Mouse (Mus musculus) lung, postnatal 4 days (tissue): ENCODE measurements at regions not wholly inside any gene's neighbourhood (a gene's known extent, or its start where the extent isn't known, plus 50 kb on each side); places are given as distances from the start of the nearest gene placed in this dataset.
A peak's percentile ranks its signal among the peaks of the same experiment; 100 is the strongest.
"Not testable (repeated sequence)": the region's sequence is repeated elsewhere in the genome, so short reads cannot be mapped to it uniquely, and the experiment has no call there.

Experiments
- DNase-seq, 2 experiments: peaks; one replicate each; pipeline ENCODE4 v3.0.0; 2021

DNA sequence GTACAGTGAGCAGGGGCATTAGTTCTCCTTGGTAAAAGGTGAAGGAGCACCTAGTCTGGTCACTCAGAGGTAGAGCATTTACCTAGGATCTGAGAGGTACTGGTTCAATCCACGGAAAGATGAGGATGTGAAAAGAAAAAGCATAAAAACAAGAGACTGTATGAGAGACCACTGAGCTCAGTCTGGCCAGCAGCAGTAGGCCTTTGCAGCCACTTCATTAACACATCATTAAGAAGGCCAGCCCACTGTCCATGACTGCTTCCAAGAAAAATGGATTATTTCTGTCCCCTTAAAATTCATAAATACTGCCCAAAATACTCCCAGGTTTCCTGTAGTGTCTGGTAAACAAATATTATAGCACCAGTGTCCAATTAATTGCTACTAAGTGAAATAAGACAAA, 499.3 kb upstream of the 4930578C19Rik start:
- peak in 1 of 2 experiments; percentile 22 for DNase-seq

- DNase-seq = no peak
Measured at GRCm38 (mm10) chrX:18942612-18943011, 481.4 kb upstream of the 4930578C19Rik start.

GRCm38 (mm10) chrX:18933340-18933739, 472.1 kb upstream of the 4930578C19Rik start:
- no peak for DNase-seq

DNA sequence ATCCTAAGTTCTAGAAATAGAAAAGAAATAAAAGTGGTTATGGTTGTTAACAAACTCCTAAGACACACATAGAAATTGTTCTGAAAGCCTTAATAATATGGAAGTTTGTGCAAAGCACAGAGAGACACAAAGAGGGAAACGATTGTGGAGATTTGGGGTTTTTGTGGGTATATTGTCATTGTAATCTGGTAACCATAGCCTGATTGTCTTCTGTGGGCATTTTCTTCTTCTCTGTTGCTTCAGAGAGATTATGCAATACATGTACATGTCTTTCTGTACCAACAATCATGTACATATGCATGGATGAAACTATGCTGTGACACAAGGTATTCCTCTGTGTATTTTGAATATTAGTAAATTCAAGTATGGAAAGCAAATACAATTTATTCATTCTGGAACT, 461.9 kb upstream of the 4930578C19Rik start:
- DNase-seq = no peak

DNA sequence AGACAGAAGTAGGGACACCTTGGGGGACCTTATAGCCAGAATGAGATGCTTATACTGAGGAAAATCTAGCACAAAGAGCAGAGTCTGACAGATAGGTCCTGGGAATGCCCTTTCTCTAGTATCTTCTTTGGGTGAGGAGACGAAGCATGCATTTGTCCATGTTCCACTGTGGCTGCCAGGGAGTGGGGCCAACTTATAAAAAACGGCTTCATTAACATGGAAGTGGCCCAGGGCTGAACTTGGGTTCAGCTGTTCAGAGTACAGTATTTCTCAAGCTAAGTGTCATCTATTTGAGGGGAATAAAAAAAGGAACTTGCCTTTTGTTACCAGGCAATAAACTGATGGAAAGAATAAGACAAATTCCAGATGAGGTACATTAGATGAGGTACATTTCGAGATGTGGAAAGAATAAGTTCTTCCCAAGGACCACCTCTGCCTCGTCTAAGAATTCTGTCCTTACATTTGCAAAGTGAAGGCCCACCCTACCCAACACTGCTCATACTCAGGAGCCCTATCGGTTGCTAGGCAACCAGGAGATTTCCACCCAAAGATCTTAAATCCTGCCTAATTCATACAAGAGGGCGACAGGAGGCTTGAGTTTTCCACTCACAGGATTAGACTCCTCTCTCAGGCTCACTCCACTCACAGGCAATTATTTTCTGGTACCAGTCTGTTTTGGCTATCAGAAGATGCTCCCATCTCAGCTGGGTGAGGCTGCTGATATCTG, 460.3 kb upstream of the 4930578C19Rik start:
- DNase-seq = peak in 1 of 2 experiments; percentile 26

DNA sequence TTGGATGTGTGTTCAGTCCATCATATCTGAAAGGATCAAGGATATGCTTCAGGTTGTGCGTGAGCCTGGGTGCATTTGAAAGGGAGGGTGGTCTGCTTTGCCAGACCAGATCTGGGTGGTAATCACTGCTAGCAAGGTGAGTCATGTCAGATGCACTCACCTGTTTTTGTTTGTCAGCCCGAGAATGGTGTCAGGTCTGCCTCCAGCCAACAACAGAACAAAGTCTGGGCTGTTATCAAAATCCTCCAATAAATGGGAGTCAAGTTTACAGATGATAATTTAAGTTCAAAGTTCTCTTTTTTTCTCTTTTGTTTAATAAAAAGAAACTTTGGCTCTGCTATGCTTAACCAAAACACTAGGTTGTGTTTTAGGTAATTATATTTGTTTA, 421.6 kb upstream of the 4930578C19Rik start:
- DNase-seq = no peak

DNA sequence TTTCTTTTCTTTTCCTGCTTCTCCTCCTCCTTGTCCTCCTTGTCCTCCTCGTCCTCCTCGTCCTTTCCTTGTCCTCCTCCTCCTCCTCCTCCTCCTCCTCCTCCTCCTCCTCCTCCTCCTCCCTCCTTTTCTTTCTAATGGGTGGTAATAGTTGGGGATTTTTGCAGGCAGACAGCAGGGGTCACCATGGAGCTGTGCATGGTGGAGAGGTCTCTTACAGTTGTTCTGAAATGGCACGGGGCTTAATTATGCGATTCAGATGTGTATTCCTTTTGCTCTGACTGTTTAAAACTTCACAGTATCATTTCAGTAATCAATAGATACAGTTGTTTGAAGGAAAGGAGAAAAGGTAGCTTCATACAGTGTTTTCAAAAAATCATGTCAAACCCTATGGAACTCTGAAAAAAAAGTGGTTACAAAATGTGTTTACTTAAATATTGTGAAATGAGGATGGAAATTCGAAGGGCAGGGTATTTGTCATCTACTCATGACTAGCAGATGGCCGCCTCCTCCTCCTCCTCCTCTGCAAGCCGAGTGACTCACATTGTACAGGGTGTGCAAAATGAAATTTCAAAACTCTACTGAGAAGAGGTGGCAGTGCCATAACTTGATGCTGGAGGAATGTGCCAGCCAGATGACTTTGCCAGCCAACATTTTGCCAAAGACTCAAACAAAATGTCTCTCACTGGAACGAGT, 421.0 kb upstream of the 4930578C19Rik start:
- DNase-seq = peak; percentile 52 to 58

GRCm38 (mm10) chrX:18875734-18876133, 414.5 kb upstream of the 4930578C19Rik start:
- no peak for DNase-seq

DNA sequence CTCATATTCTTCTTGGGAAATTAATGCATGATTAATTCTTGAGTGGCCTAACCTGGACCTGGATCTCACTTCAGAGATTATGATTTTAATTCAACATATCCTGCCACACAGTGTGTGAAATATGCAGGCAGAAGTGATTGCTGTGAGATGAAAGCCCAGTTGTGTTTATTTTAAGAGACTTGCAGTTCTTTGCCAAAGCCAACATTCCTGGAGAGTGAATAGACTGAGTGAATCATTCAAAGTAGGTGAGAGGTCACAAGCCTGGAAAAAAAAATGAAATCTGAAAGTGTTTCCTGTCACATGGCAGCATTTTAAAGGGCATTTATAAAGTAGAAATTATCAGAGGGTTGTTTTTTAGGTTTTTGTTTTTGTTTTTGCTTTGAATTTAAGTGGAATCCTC, 412.9 kb upstream of the 4930578C19Rik start:
- DNase-seq = no peak

DNA sequence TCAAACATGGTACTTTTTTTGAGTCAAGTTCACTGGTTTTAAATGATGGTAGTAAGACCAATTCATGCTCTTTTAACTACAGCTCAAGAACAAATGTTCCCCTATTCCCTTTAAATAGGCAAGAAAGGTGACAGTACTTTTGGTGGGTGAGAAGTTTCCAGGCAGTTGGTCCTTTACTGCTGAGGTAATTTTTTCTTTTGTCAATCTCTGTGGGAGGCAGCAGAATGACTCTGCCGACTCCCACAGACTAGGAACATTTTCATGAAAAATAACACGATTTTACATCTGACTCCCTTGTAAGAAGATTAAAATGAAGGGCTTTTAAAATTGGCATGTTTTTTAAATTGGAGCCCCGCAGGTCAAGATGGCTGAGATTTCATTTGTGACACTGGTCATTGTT, 377.5 kb upstream of the 4930578C19Rik start:
- DNase-seq = no peak

- DNase-seq = not testable (repeated sequence)
Measured at GRCm38 (mm10) chrX:18824971-18825370, 363.8 kb upstream of the 4930578C19Rik start.

GRCm38 (mm10) chrX:18814441-18814973, 353.3 kb upstream of the 4930578C19Rik start:
- no peak for DNase-seq
